Mouse (Mus musculus): ENCODE measurements around the gene Man2a2. TPM values are rescaled to one million over a fixed set of nuclear protein-coding genes. Genes with fewer than 3 reads are reported as not detected.

The Man2a2 gene
- polyA plus RNA-seq, 1 experiment from 2014 or later: 7.6 TPM

DNA sequence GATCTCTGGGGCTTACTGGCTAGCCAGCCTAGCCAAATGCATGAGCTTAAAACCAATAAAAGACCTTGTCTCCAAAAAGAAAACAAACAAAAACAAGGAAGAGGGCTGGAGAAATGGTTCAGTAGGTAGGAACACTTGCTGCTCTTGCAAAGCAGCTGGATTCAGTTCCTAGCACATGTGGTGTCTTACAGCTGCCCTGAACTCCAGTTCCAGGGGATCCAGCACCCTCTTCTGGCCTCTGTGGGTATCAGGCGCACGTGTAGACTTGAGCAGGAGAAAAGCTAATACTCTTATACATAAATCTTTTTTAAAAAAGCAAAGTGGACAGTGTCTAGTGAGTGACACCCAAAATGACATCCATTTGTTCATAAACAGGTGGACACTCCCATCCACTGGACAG is 69.7 kb downstream of the Man2a2 start:
- Histone ChIP-seq H3K9ac (ENCODE audit: low read length) (no peak overlapping the region), H3K27me3 (replicated peaks; ENCODE audit: control insufficient read depth, insufficient read depth, low read length) (no peaks in the 10 kb centered on the region), H3K4me2 (ENCODE audit: low read length) (no peak overlapping the region), H3K36me3 (ENCODE audit: control insufficient read depth, insufficient read depth, low read length) (peaks cover 53% of the 10 kb centered on the region), H3K27ac (ENCODE audit: low read depth, low read length) (no peak overlapping the region), H3K9me3 (replicated peaks; ENCODE audit: control insufficient read depth, low read length) (no peaks in the 10 kb centered on the region), H3K4me3 (ENCODE audit: low read depth, low read length) (no peak overlapping the region), H3K4me1 (ENCODE audit: control insufficient read depth, insufficient read depth, low read length) (0 out of 2 replicates have a peak, but pooled peaks cover 5% of the 10 kb centered on the region)
- 95% methylated on average over 2 of the region's 2 CpGs for WGBS
- DNase-seq (ENCODE audit: low spot score): no peak
- ATAC-seq: no peak

- Histone ChIP-seq H3K4me1 (ENCODE audit: control insufficient read depth, insufficient read depth, low read length) (0 out of 2 replicates have a peak, but pooled peaks cover 5% of the 10 kb centered on the region), H3K27me3 (replicated peaks; ENCODE audit: control insufficient read depth, insufficient read depth, low read length) (no peaks in the 10 kb centered on the region), H3K4me3 (ENCODE audit: low read depth, low read length) (no peak overlapping the region), H3K9ac (ENCODE audit: low read length) (no peak overlapping the region), H3K9me3 (replicated peaks; ENCODE audit: control insufficient read depth, low read length) (no peaks in the 10 kb centered on the region), H3K36me3 (ENCODE audit: control insufficient read depth, insufficient read depth, low read length) (peaks cover 34% of the 10 kb centered on the region), H3K4me2 (ENCODE audit: low read length) (no peak overlapping the region), H3K27ac (ENCODE audit: low read depth, low read length) (no peak overlapping the region)
- ATAC-seq: no peak
- no peak for DNase-seq (ENCODE audit: low spot score)
- 93% methylated on average over 3 of the region's 3 CpGs for WGBS
These were observed 71.6 kb downstream of the Man2a2 start for GRCm38 (mm10) chr7:80299568-80299967.

Other genes starting within 250 kb of the Man2a2 start
- 11.6 and 12.8 TPM in 2 replicates for gene Sema4b, start 184.5 kb downstream of the Man2a2 start, polyA plus RNA-seq (2014; fragmentation: Nextera tagmentation; extraction: Ambion mirVana)
- 32.7 and 38.5 TPM in 2 replicates for gene Cib1, start 138.6 kb downstream of the Man2a2 start, polyA plus RNA-seq (2014; fragmentation: Nextera tagmentation; extraction: Ambion mirVana)
- 2.1 and 2.7 TPM in 2 replicates for gene Gdpgp1, start 138.5 kb downstream of the Man2a2 start, polyA plus RNA-seq (2014; fragmentation: Nextera tagmentation; extraction: Ambion mirVana)
- gene Ttll13, start 125.0 kb downstream of the Man2a2 start, polyA plus RNA-seq (2014; fragmentation: Nextera tagmentation; extraction: Ambion mirVana): 0.87 and 1.2 TPM in 2 replicates
- 71.2 and 71.8 TPM in 2 replicates for gene Ngrn, start 110.2 kb downstream of the Man2a2 start, polyA plus RNA-seq (2014; fragmentation: Nextera tagmentation; extraction: Ambion mirVana)
- gene Vps33b, start 101.7 kb downstream of the Man2a2 start, polyA plus RNA-seq (2014; fragmentation: Nextera tagmentation; extraction: Ambion mirVana): 6.1 and 10.9 TPM in 2 replicates
- 102 and 125 TPM in 2 replicates for gene Prc1, start 76.9 kb downstream of the Man2a2 start, polyA plus RNA-seq (2014; fragmentation: Nextera tagmentation; extraction: Ambion mirVana)
- 7.0 and 11.4 TPM in 2 replicates for gene Rccd1, start 46.9 kb downstream of the Man2a2 start, polyA plus RNA-seq (2014; fragmentation: Nextera tagmentation; extraction: Ambion mirVana)
- 29.6 and 36.4 TPM in 2 replicates for gene Unc45a, start 30.4 kb downstream of the Man2a2 start, polyA plus RNA-seq (2014; fragmentation: Nextera tagmentation; extraction: Ambion mirVana)
- gene Hddc3, start 28.3 kb downstream of the Man2a2 start, polyA plus RNA-seq (2014; fragmentation: Nextera tagmentation; extraction: Ambion mirVana): 27.2 and 30.7 TPM in 2 replicates
- gene Fes, start 16.6 kb upstream of the Man2a2 start, polyA plus RNA-seq (2014; fragmentation: Nextera tagmentation; extraction: Ambion mirVana): 2.4 and 3.5 TPM in 2 replicates
- 3.9 and 4.1 TPM in 2 replicates for gene Furin, start 34.1 kb upstream of the Man2a2 start, polyA plus RNA-seq (2014; fragmentation: Nextera tagmentation; extraction: Ambion mirVana)
- gene Blm, start 163.7 kb upstream of the Man2a2 start, polyA plus RNA-seq (2014; fragmentation: Nextera tagmentation; extraction: Ambion mirVana): 11.3 and 12.6 TPM in 2 replicates